Mouse (Mus musculus): ENCODE measurements around the gene Pld5. TPM values are rescaled to one million over a fixed set of nuclear protein-coding genes. Genes with fewer than 3 reads are reported as not detected.

Gene Pld5
- total and polyA plus RNA-seq, 2 experiments = not detected

GRCm38 (mm10) chr1:175913728-175914303, 361.3 kb downstream of the Pld5 start:
- H3K36me3 ChIP-seq (ENCODE audit: control insufficient read depth, insufficient read depth, low read length) = no peaks in the 10 kb centered on the region
- no peaks in the 10 kb centered on the region for H3K79me2 ChIP-seq (ENCODE audit: control insufficient read depth, insufficient read depth, low read length)
- no peaks in the 10 kb centered on the region for H3K27me3 ChIP-seq (ENCODE audit: control insufficient read depth, insufficient read depth, low read length)
- no peak for DNase-seq (ENCODE audit: extremely low read depth, low read depth, low spot score)
- H3K4me3 ChIP-seq (ENCODE audit: insufficient read depth, low read depth, low read length) = no peak overlapping the region
- no peak for TF ChIP-seq POLR2A (IDR thresholded peaks at IDR 0.05; ENCODE audit: extremely low read depth, insufficient read depth, low read length)
- no peak for TF ChIP-seq CTCF (IDR thresholded peaks at IDR 0.05; ENCODE audit: low read depth, low read length)
- 61% methylated on average over 5 of the region's 5 CpGs for WGBS
- H3K9ac ChIP-seq (ENCODE audit: low read depth, low read length) = no peak overlapping the region
- no peak overlapping the region for H3K27ac ChIP-seq (replicated peaks; ENCODE audit: insufficient read depth, low read depth, low read length)
- H3K4me1 ChIP-seq (ENCODE audit: control insufficient read depth, insufficient read depth, low read length) = no peaks in the 10 kb centered on the region

Data from liver, adult 2 months (tissue).